In the genomic region with DNA sequence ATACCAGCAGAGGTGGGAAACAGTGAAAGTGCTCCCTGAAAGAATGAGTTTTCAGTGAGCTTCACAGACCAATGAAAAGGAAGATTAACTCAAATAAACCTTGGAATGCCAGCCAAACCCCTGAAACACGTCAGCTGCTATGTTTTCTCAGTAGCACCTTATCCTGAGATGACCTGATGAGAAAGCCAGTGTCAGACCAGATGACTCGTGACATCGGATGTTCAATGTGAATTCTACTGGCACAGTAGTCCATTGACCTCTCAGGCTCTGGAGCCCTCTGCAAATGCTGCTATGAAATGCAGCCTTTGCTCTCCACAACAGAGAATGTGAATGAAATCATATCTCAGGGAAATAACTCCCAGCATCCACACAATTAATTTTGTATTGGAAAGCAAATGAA, we compare ENCODE assay signal across 19 mouse cellular contexts.
DNase-seq lines count a peak whose midpoint lies in the region; ATAC-seq and TF ChIP-seq lines count a peak whose summit lies in the region.
"Had no signal": no experiment of that assay in that cellular context is flagged by ENCODE, and none has a peak within 500 bp of the region (broad histone marks: within the 10 kb centered on the region; RNA-seq: fewer than 3 reads in every experiment).

No protein-coding gene starts in this region.

- ATAC-seq in liver, embryonic 12.5 days = no peak
- no peak for ATAC-seq in kidney, embryonic 15.5 days (replicated peaks; ENCODE audit: low FRiP score)
- ATAC-seq: forebrain, embryonic 15.5 days; hindbrain, postnatal 0 days had no signal

- DNase-seq in adrenal gland, adult 2 months = peak; percentile 64
- DNase-seq in adrenal gland, postnatal 10 days = no peak
- DNase-seq in gastrocnemius, postnatal 14 days = peak; percentile 7
- no peak for DNase-seq in gastrocnemius, adult 8-10 months (ENCODE audit: low spot score in 2 of 2)
- DNase-seq in liver, adult 2 months (ENCODE audit: extremely low read depth, low read depth, low spot score) = peak; percentile 89
- DNase-seq: cerebellum, adult 11-12 months; cerebellum, adult 9-10 months; cerebellum, postnatal 25 days; gastrocnemius, postnatal 25 days; heart, postnatal 10 days; kidney, adult 11 months had no signal

- H3K27me3 ChIP-seq in liver, adult 2 months (ENCODE audit: control insufficient read depth, insufficient read depth, low read length) = no peaks in the 10 kb centered on the region
- no peaks in the 10 kb centered on the region for H3K27me3 ChIP-seq in liver, embryonic 12.5 days (replicated peaks)
- no peaks in the 10 kb centered on the region for H3K27me3 ChIP-seq in kidney, embryonic 15.5 days
- H3K27me3 ChIP-seq: CH12.LX; embryonic facial prominence, embryonic 12.5 days; forebrain, embryonic 15.5 days; hindbrain, embryonic 13.5 days had no signal

- H3K4me1 ChIP-seq in liver, adult 2 months (ENCODE audit: control insufficient read depth, insufficient read depth, low read length) = no peaks in the 10 kb centered on the region; the same call in 1 of the 2 replicates
- no peaks in the 10 kb centered on the region for H3K4me1 ChIP-seq in liver, embryonic 12.5 days
- H3K4me1 ChIP-seq in kidney, embryonic 15.5 days = no peaks in the 10 kb centered on the region
- H3K4me1 ChIP-seq: embryonic facial prominence, embryonic 12.5 days; forebrain, embryonic 15.5 days; heart, embryonic 10.5 days; hindbrain, embryonic 13.5 days had no signal

- H3K4me3 ChIP-seq in liver, adult 2 months (ENCODE audit: insufficient read depth, low read depth, low read length) = no peak overlapping the region
- no peak overlapping the region for H3K4me3 ChIP-seq in liver, embryonic 12.5 days
- no peak overlapping the region for H3K4me3 ChIP-seq in kidney, embryonic 15.5 days (replicated peaks)
- H3K4me3 ChIP-seq: embryonic facial prominence, embryonic 12.5 days; forebrain, embryonic 15.5 days; heart, embryonic 10.5 days; hindbrain, embryonic 13.5 days had no signal

- no peaks in the 10 kb centered on the region for H3K79me2 ChIP-seq in liver, adult 2 months (ENCODE audit: control insufficient read depth, insufficient read depth, low read length)

- H3K9ac ChIP-seq in liver, adult 2 months (ENCODE audit: low read depth, low read length) = no peak overlapping the region
- H3K9ac ChIP-seq in liver, embryonic 12.5 days = no peak overlapping the region
- no peak overlapping the region for H3K9ac ChIP-seq in kidney, embryonic 15.5 days
- H3K9ac ChIP-seq: embryonic facial prominence, embryonic 12.5 days; forebrain, embryonic 15.5 days; hindbrain, embryonic 13.5 days had no signal

- H3K27ac ChIP-seq in liver, adult 2 months (replicated peaks; ENCODE audit: insufficient read depth, low read depth, low read length) = no peak overlapping the region; the same call in 1 of the 2 replicates
- H3K27ac ChIP-seq in liver, embryonic 12.5 days = no peak overlapping the region
- H3K27ac ChIP-seq in kidney, embryonic 15.5 days = no peak overlapping the region
- H3K27ac ChIP-seq: embryonic facial prominence, embryonic 12.5 days; forebrain, embryonic 15.5 days; heart, embryonic 10.5 days; hindbrain, embryonic 13.5 days; hindbrain, postnatal 0 days had no signal

- TF ChIP-seq POLR2A in liver, adult 2 months (IDR thresholded peaks at IDR 0.05; ENCODE audit: extremely low read depth, insufficient read depth, low read length) = no peak

- no peaks in the 10 kb centered on the region for H3K9me3 ChIP-seq in liver, embryonic 12.5 days (replicated peaks)
- H3K9me3 ChIP-seq in kidney, embryonic 15.5 days (replicated peaks) = no peaks in the 10 kb centered on the region
- H3K9me3 ChIP-seq: embryonic facial prominence, embryonic 12.5 days; forebrain, embryonic 15.5 days; heart, embryonic 10.5 days; hindbrain, embryonic 13.5 days had no signal

- intact Hi-C loops in gastrocnemius, postnatal 14 days (cut with DNase I; ENCODE audit: low total_unique reads) = no loop called here

- H3K4me2 ChIP-seq in liver, embryonic 12.5 days = no peak overlapping the region
- no peak overlapping the region for H3K4me2 ChIP-seq in kidney, embryonic 15.5 days
- H3K4me2 ChIP-seq: embryonic facial prominence, embryonic 12.5 days; forebrain, embryonic 15.5 days; hindbrain, embryonic 13.5 days had no signal

- no peaks in the 10 kb centered on the region for H3K36me3 ChIP-seq in liver, adult 2 months (ENCODE audit: control insufficient read depth, insufficient read depth, low read length)
- no peaks in the 10 kb centered on the region for H3K36me3 ChIP-seq in liver, embryonic 12.5 days
- no peaks in the 10 kb centered on the region for H3K36me3 ChIP-seq in kidney, embryonic 15.5 days
- H3K36me3 ChIP-seq: embryonic facial prominence, embryonic 12.5 days; forebrain, embryonic 15.5 days; heart, embryonic 10.5 days; hindbrain, embryonic 13.5 days had no signal

- 15% methylated on average over 3 of the region's 3 CpGs for WGBS in liver, adult 2 months
- WGBS in liver, embryonic 12.5 days (ENCODE audit: insufficient replicate concordance) = 70% methylated on average over 3 of the region's 3 CpGs
- 66% methylated on average over 3 of the region's 3 CpGs for WGBS in kidney, embryonic 15.5 days

- TF ChIP-seq CTCF in liver, adult 2 months (IDR thresholded peaks at IDR 0.05; ENCODE audit: low read depth, low read length) = no peak

Comparison
In these comparisons a context has a peak if more than half of its experiments do, and no peak if none do; other contexts are left out.
1. DNase-seq: peak in adrenal gland, adult 2 months (single experiment), gastrocnemius, postnatal 14 days (single experiment) and liver, adult 2 months (single experiment); none in adrenal gland, postnatal 10 days (single experiment) and gastrocnemius, adult 8-10 months (0 of 2).